ENCODE assay signal across 9 mouse cellular contexts in genomic region chr4:126199556-126199955, GRCm38 (mm10). TPM values are rescaled to one million over a fixed set of nuclear protein-coding genes. Genes with fewer than 3 reads are reported as not detected.
DNase-seq lines count a peak whose midpoint lies in the region; ATAC-seq and TF ChIP-seq lines count a peak whose summit lies in the region.
"Had no signal": no experiment of that assay in that cellular context is flagged by ENCODE, and none has a peak within 500 bp of the region (broad histone marks: within the 10 kb centered on the region; RNA-seq: fewer than 3 reads in every experiment).

No protein-coding gene starts in this region.

- no peak for TF ChIP-seq POLR2A in lung, adult 2 months (IDR thresholded peaks at IDR 0.05; ENCODE audit: borderline replicate concordance, extremely low read depth, low read depth, low read length)

- peak overlapping the region; percentile 69 for H3K4me3 ChIP-seq in lung, embryonic 14.5 days (ENCODE audit: low read depth, low read length)
- no peak overlapping the region for H3K4me3 ChIP-seq in lung, adult 2 months (replicated peaks; ENCODE audit: extremely low read depth, low read depth, low read length)

- H3K27ac ChIP-seq in lung, embryonic 14.5 days (ENCODE audit: low read depth), result no peak overlapping the region

- DNase-seq in adrenal gland, adult (ENCODE audit: inconsistent age in 2 of 2, low spot score in 1 of 2), result peak; percentile 40 to 76
- no peak for DNase-seq in adrenal gland, postnatal 25 days
- DNase-seq in lung, embryonic 14.5 days, result no peak
- DNase-seq in lung, adult 2 months, result no peak
- DNase-seq in heart, postnatal 10 days, result peak; percentile 29 to 33
- no peak for DNase-seq in ovary, postnatal 10 days (ENCODE audit: low spot score)
- no peak for DNase-seq in cerebellum, adult 11 months

- H3K9ac ChIP-seq in lung, embryonic 14.5 days, result no peak overlapping the region; the same call in 1 of the 2 replicates
- H3K9ac ChIP-seq: limb, embryonic 15.5 days had no signal

- intact Hi-C loops in heart, postnatal 10 days (cut with DNase I), result no loop called here

- H3K9me3 ChIP-seq in lung, embryonic 14.5 days (ENCODE audit: low read depth, low read length), result no peaks in the 10 kb centered on the region
- H3K9me3 ChIP-seq: limb, embryonic 15.5 days had no signal

- H3K4me2 ChIP-seq in lung, embryonic 14.5 days, result peak overlapping the region; percentile 86

- H3K36me3 ChIP-seq in lung, embryonic 14.5 days (ENCODE audit: insufficient read depth), result peaks cover 32% of the 10 kb centered on the region

- WGBS in lung, embryonic 14.5 days, result 60% methylated on average over 6 of the region's 6 CpGs
- WGBS in lung, adult 2 months, result 14% methylated on average over 6 of the region's 6 CpGs

- peaks cover 15% of the 10 kb centered on the region for H3K4me1 ChIP-seq in lung, embryonic 14.5 days (ENCODE audit: insufficient read depth)
- peaks cover 23% of the 10 kb centered on the region for H3K4me1 ChIP-seq in lung, adult 2 months (ENCODE audit: control insufficient read depth, insufficient read depth, low read length)

- no peak for ATAC-seq in lung, embryonic 14.5 days (ENCODE audit: insufficient read depth)
- ATAC-seq in megakaryocyte-erythroid progenitor cell, adult 5-6 weeks (replicated peaks; ENCODE audit: low FRiP score, low TSS enrichment, poor library complexity, severe bottlenecking), result 0 out of 2 replicates have a peak, but pooled peaks have one; percentile 13

- TF ChIP-seq CTCF in lung, embryonic 14.5 days (IDR thresholded peaks at IDR 0.05; ENCODE audit: low read depth), result no peak
- TF ChIP-seq CTCF in lung, adult 2 months (IDR thresholded peaks at IDR 0.05; ENCODE audit: insufficient read depth, low read length), result no peak

- H3K27me3 ChIP-seq in lung, embryonic 14.5 days (ENCODE audit: insufficient read depth, low read length), result no peaks in the 10 kb centered on the region
- H3K27me3 ChIP-seq: limb, embryonic 15.5 days had no signal

RNA-seq across cellular contexts. Expression of gene Thrap3, which starts 3.0 kb away (rescaled TPM):
- total RNA-seq in adrenal gland, postnatal 25 days (2021), result 190 and 232 TPM in 2 replicates
- 262 and 268 TPM in 2 replicates for polyA plus RNA-seq in lung, embryonic 14.5 days (2014; fragmentation: Nextera tagmentation; extraction: Ambion mirVana)
- polyA plus RNA-seq in lung, adult 2 months (2012; rRNA removed), result 40.0 and 62.8 TPM in 2 replicates
- 100 to 1,000 TPM; 160 to 172 TPM for total RNA-seq in heart, postnatal 10 days (2021)
- total RNA-seq in megakaryocyte-erythroid progenitor cell, adult 5-6 weeks (2014; fragmentation: Nextera tagmentation), result 266 and 395 TPM in 2 replicates
- total RNA-seq in megakaryocyte-erythroid progenitor cell, adult 5-6 weeks (2017), result 471 and 531 TPM in 2 replicates

RNA-seq across cellular contexts. Expression of gene Sh3d21, which starts 36.3 kb away (rescaled TPM):
- total RNA-seq in adrenal gland, postnatal 25 days (2021), result 2.8 and 3.2 TPM in 2 replicates
- 5.7 and 7.0 TPM in 2 replicates for polyA plus RNA-seq in lung, embryonic 14.5 days (2014; fragmentation: Nextera tagmentation; extraction: Ambion mirVana)
- polyA plus RNA-seq in lung, adult 2 months (2012; rRNA removed), result 6.2 and 7.5 TPM in 2 replicates
- total RNA-seq in heart, postnatal 10 days (2021), result 1 to 10 TPM; 2.1 to 2.7 TPM
- total RNA-seq in megakaryocyte-erythroid progenitor cell, adult 5-6 weeks (2014; fragmentation: Nextera tagmentation), result 0.72 TPM in 1 of 2 replicates, not detected in the other
- total RNA-seq in megakaryocyte-erythroid progenitor cell, adult 5-6 weeks (2017), result 1.1 TPM in 1 of 2 replicates, not detected in the other

RNA-seq across cellular contexts. Expression of gene Eva1b, which starts 52.0 kb away (rescaled TPM):
- total RNA-seq in adrenal gland, postnatal 25 days (2021), result 23.4 and 33.9 TPM in 2 replicates
- 92.6 and 97.8 TPM in 2 replicates for polyA plus RNA-seq in lung, embryonic 14.5 days (2014; fragmentation: Nextera tagmentation; extraction: Ambion mirVana)
- 221 and 295 TPM in 2 replicates for polyA plus RNA-seq in lung, adult 2 months (2012; rRNA removed)
- total RNA-seq in heart, postnatal 10 days (2021), result 10 to 100 TPM; 36.3 to 37.0 TPM
- total RNA-seq in megakaryocyte-erythroid progenitor cell, adult 5-6 weeks (2014; fragmentation: Nextera tagmentation), result not detected in 2 replicates
- 0.91 TPM in 1 of 2 replicates, not detected in the other for total RNA-seq in megakaryocyte-erythroid progenitor cell, adult 5-6 weeks (2017)

RNA-seq across cellular contexts. Expression of gene Map7d1, which starts 56.6 kb away (rescaled TPM):
- 55.0 and 68.0 TPM in 2 replicates for total RNA-seq in adrenal gland, postnatal 25 days (2021)
- polyA plus RNA-seq in lung, embryonic 14.5 days (2014; fragmentation: Nextera tagmentation; extraction: Ambion mirVana), result 50.7 and 61.1 TPM in 2 replicates
- polyA plus RNA-seq in lung, adult 2 months (2012; rRNA removed), result 153 and 194 TPM in 2 replicates
- 100 to 1,000 TPM; 214 to 239 TPM for total RNA-seq in heart, postnatal 10 days (2021)
- total RNA-seq in megakaryocyte-erythroid progenitor cell, adult 5-6 weeks (2014; fragmentation: Nextera tagmentation), result 6.4 and 8.0 TPM in 2 replicates
- total RNA-seq in megakaryocyte-erythroid progenitor cell, adult 5-6 weeks (2017), result 13.2 and 14.5 TPM in 2 replicates

Comparison
In these comparisons a context has a peak if more than half of its experiments do, and no peak if none do; other contexts are left out.
1. DNase-seq: peak in adrenal gland, adult (2 of 2) and heart, postnatal 10 days (2 of 2); none in adrenal gland, postnatal 25 days (single experiment), lung, embryonic 14.5 days (single experiment), lung, adult 2 months (single experiment), ovary, postnatal 10 days (single experiment) and cerebellum, adult 11 months (single experiment).
2. RNA of gene Eva1b, which starts 52.0 kb away (total RNA-seq): 36.3 to 37.0 TPM in heart, postnatal 10 days and 23.4 to 33.9 TPM in adrenal gland, postnatal 25 days; 0.91 TPM in megakaryocyte-erythroid progenitor cell, adult 5-6 weeks; every median in the first group is over 10 times any median in the second.